Mouse (Mus musculus) retina, embryonic 14.5 days (tissue): Measurements from ENCODE around the gene Pcsk6.

Source experiments
- DNase-seq: peaks from one replicate; pipeline ENCODE4 v3.0.0-alpha.2; 2015; ENCODE audit warnings: low spot score

Gene Pcsk6

DNA sequence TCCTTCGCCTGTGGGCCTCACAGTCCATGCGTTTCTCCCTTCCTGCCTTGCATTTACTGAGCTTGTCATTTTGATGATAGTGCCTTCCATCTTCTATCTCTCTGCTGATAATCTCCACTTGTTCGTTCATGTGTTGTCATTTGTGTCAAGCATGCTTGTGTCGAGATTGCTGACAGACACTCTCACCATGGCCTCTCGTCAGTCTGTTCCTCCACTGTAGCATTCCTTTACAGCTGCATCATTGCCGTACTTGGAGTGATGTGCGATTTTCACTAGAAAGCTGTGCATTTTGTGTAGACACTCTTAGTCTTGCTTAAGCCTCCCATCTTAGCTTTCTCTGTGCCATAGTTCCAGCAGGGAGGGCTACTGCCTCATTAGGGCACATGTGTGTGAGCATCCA lies 79.5 kb downstream of the Pcsk6 start:
- DNase-seq = no peak

DNA sequence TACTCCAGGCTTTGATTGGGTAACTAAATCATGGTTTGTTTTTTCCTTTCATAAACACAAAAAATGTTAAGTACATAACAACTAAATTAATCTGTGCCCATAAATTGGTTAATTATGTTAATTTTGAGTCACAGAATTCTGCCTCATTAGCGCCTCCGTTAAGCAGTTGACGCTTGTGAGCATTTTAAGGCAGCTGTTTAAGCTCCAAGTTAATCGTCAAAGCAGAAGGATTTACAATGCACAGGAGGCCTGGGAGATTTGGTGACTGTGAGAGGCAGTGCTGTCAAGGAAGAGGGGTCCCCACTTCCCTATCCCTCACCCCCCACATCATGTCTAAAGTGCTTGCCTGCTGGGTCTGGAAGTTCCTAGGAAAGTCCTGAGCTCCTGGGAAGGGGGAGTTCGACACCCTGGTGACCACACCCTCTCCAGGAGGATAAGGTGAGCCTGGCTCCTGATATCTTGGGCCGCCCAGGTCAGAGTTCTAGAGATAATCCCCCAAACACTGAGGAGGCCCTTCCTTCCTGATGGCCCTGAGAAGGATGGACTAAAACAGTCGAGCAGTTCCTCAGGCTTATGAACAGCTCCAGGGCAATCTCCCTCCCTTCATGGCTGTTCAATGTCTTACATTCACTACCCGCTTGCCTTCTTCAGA lies 83.9 kb downstream of the Pcsk6 start:
- no peak for DNase-seq

DNA sequence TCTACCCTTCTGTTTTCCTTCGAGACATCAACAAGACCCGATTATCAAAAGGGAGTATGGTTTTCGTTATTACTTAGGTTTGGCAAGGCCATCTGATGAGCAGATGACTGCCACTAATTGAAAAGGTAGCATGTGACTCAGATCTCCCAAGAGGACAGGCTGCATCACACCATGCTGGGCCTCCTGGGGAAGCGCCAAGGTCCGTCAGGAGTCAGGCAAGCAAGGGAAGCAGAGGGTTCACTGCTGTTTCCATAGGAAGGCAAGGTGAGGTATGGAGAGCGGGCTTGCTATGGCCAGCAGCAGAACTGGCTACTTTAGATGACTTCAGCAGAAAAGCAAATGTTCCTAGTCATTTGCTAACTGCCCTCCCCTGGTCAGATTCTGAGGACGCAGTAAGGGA lies 84.9 kb downstream of the Pcsk6 start:
- no peak for DNase-seq

DNA sequence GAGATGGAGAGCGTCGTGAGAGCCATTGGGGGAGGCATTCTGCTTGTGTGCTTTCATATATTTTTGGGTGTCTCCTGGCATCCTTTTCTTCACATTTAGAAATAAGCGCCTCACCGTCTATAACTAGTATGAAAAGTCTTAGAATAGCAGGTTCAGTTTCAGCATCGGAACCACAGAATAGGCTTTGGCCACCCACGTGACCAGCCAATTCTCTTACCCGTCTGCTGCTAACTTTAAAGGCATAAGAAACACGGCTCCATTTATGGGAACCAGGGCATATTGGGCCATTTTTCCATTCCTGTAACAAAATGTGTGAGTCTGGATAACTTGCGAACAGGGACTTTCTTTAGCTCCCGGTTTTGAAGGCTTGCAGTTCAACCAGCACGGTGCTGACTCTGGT lies 87.4 kb downstream of the Pcsk6 start:
- DNase-seq = no peak

DNA sequence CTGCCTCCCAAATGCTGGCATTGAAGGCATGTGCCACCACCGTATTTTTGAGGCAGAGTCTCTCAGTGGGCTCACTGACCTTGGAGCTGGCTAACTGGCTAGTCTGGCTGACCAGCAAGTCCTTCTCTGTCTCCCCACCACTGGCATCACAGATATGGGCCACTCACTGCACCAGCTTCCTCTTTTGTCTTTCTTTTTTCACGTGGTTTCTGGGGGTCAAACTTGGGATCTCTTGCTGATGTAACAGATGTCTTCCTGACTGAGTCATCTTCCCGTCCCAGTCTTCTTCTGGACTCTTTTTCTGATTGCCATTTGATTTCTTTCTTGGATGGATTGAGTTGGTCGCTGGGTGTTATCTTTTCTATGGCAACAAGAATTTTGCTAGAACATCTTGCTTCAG lies 93.0 kb downstream of the Pcsk6 start:
- DNase-seq = no peak

DNA sequence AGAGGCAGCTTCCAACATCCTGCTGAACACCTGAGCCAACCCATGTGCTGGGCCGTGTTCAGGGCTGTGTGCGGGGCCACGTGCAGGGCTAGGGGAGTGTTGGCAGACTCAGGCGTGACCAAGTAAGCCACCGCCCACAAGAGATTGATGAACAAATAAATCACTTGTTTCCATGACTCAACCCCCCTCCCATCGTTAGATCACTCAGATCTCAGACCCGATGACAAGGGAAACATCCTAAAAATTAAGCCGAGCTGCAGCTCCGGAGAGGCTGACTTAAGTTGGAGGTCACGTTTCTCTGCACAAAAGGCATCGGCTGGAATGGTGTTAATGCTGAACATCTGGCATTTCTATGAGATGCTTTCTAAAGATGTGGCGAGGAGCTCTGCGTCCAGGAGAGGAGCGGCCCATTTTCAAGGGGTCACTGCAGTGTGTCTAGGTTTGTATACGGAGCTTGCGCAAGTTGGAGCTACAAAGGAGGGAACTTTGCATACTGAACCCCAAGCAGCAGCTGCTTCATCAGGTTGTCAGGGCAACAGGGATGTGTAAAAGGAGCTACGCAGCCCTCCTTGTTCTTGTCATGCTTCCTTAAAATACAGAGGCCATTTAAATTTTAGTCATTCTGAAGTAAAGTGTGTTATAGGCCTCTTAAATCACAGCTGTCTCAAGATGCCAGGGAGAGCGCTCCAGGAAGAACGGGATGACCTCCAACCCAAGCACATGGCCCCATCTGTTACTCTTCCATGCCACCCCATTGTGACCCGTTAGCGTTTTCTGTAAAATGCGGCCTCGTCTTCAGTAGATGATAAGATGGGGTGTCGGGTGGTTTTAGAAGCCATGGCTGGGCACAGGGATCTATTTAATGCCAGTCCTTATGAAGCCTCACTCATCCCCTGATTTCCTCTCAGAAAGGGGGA lies 94.0 kb downstream of the Pcsk6 start:
- DNase-seq = no peak

DNA sequence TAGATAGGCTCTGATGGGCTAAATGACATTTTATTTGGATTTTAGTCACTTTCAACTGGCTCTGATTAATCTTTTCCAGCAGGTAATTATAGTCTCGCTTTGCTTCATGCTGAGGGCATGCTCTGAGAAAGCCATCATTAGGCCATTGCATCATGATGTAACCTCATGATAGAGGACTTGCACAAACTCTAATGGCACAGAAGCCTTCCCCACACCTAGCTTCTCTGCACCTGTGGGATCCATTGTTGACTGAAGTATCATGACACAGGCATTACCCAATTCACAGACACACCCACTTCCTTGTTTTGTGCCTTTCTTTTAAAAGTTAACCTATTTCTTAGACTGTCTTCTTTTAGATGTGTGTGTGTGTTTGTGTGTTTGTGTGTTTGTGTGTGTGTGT lies 95.7 kb downstream of the Pcsk6 start:
- no peak for DNase-seq

DNA sequence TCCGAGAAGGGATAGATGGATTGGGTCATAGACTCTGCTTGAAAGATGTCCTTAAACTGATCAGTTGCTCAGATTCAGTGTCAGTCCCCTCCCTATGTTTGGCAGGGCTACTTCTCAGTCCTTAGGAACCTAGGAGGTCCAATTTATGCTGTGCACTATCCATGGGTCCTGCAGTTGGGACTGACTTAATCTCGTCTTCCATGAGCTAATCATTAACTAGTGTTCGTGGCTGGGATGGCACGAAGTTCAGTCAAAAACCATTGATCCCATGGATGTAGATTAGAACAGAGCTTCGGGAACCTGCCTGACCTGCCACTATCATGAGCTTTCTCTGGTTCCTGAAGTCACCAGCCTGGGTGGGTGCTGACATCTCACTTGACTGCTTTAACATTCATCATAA lies 96.6 kb downstream of the Pcsk6 start:
- no peak for DNase-seq

DNA sequence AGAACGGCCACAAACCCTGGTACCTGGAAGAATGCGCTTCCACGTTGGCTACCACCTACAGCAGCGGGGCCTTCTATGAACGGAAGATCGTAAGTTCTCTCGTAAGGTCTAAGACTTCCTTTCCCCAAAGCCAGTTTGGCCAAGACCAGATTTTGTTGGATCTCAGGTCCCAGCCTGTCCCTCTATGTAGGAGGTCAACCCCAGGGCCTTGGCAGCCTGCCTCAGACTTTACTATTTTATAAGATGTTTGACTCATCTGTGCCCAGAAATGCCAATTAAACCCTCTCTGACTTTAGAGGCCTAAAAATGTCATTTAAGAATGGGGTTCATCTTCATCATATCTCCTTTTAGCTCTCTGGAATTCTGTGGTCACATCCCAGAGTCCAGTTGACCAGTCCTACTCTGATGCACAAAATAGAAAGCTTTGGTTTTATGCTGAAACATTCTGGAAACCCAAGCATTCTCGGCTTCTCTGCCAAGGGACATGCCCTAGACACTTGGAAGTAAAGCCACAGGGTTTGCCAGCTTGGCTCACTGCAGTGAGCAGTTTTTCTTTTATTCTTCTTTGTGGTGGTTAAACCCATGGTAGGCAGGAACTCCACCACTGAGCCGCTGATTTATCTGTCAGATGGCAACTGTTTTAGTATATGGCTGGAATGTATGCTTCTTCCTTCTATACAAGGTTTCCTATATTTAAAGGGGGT lies 97.8 kb downstream of the Pcsk6 start:
- DNase-seq = no peak

DNA sequence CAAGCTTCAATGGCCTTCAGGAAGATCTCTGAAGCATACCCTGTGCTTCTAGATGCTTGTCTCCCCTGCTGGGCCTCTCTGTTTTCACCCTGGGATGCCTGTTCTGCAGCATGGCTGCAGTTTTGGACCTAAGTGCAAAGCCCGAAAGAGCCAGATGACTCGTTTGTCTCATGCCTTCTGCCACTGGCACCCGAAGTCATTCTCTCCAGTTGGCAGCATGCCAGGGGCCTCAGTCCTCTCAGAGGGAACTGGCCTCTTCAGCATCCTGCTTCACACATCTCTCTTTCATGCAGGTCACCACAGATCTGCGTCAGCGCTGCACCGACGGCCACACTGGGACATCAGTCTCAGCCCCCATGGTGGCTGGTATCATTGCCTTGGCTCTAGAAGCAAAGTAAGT lies 101.1 kb downstream of the Pcsk6 start:
- DNase-seq = no peak

DNA sequence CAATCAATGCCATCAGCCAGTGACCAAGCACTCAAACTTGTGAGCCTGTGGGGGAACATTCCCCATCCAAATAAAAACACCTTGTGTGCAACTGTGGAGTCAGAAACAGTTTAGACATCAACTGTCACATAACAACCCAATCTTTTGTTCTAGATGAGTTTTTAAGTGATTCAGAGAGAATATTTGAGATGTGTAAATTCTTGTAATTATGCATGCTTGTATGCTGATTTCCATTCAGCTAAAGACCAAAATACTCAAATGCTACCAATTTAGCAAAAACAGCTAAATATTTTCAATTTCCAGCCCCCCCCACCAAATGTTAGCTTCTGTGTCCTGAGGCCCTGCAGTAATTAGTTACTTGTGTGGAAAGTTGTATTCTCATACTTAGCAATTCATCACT lies 102.9 kb downstream of the Pcsk6 start:
- DNase-seq = no peak

DNA sequence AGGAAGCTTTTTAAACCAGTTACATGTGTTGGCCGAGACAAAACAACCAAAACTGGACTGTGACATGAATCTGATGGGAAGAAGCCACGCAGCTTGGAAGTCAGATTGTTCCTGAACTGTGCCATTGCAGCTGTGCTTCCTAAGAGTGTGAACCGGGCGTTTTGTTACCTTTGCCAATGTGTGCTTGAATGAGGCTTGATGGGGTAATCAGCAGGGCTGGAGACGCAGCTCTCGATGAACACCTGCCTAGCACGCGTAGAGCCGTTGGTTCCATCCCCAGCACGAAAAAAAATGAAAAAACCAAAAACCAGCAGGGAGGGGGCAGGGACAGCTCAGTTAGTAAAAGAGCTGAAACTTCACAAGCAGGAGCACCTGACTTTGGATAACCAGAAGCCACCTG lies 109.8 kb downstream of the Pcsk6 start:
- no peak for DNase-seq

DNA sequence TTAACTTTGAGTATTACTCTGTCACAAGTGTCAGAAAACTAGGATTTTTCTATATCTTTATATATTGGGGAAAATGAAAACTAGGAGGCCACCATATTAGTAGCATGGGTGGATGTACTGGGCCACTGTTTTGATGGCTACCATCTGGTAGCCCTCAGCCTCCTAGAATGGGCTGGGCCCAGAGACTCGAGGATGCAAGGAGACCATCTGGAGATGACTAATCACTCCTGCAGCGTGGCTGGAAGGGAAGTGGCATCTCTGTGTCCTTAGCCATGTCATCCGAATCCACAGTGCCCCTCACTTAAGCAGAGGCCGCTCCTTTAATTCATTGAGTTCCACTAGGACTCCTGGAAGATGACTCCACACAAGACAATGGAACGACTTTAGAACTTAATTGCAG lies 115.8 kb downstream of the Pcsk6 start:
- no peak for DNase-seq

DNA sequence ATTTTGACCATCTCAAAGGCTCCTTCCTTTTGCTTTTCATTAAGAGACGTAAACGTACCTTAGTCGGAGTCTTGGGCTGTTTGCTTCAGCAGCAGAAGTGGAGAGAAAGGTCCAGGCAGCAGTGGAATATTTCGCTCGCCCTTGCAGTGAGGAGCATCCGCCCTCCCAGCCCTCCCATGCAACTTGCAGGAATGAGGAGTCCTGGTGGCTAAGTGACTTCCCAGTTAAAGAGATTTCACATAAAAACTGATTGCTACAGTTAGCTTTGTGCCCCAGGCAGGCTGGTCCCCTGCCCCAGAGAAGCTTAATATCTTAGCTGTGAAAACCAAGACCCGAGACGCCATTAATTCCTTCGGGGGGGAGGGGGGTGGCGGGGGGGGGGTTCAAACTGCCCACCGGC lies 116.4 kb downstream of the Pcsk6 start:
- no peak for DNase-seq

DNA sequence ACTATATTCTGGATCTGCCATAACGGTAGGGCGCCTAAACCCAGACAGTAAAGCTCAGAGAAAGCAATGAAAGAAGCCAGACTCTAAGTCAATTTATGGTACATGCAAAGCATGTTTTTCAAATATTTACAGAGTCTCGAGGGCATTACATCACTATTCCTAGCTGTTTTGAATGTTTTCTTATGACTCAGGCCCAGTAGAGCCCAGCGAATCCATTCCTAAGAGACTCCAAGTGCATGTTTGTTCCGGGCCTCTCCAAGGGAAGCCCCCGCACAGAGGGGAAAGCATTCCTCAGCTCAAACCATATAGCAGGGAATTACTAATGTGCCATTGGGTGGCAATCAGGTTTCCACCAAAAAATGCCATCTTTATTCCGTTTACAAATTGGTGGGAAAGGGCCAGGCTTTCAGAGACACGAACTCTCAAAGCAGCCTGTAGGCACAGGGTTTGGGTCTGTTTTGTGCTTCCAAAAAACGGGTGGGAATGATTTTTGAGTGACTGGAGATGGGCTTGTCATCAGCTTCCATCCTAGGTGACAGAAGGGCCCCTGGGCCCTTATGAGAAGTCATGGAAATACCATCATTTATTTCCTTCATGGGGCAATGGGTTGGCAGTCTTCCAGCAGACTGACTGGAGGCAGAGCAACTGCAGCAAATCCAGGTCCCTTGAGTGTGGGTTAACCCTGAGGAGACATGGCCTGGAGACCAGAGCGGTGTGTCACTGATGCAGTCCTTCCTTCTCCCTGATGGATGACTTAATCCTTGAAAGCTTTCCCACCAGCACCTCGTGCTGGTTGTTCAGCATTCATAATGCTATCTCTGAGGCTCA lies 117.7 kb downstream of the Pcsk6 start:
- no peak for DNase-seq

DNA sequence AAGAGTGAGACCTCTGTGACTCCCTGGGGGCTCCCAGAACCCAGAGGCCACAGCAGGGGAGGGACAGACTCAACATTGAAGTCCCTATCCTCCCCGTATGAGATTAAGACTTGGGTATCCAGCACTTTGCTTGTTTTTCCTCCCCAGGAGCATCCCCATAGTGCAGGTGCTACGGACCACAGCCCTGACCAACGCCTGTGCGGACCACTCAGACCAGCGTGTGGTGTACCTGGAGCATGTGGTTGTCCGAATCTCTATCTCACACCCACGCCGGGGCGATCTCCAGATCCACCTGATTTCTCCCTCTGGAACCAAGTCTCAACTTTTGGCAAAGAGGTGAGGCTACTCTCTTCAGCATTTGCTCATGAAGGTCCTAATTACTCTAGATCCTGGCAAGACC lies 118.5 kb downstream of the Pcsk6 start:
- DNase-seq = no peak

DNA sequence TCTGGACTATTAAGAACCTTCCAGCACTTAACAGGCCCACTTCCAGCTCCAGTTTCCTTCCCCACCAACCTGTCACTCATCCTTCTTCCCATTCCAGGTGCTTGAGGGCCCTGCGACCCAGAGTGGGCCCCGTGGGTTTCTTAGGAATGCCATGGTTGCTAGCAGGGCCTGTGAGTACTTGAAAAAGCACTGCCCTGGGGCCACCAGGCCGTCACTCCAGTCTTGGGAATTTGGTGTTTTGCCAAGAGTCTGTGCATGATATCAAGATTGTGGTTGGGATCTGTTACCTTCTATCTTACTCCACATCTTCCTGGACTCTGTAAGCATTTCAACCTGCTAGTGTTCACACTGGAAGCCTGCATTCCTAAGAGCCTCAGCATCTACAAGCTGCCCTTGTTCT lies 120.5 kb downstream of the Pcsk6 start:
- DNase-seq = no peak

DNA sequence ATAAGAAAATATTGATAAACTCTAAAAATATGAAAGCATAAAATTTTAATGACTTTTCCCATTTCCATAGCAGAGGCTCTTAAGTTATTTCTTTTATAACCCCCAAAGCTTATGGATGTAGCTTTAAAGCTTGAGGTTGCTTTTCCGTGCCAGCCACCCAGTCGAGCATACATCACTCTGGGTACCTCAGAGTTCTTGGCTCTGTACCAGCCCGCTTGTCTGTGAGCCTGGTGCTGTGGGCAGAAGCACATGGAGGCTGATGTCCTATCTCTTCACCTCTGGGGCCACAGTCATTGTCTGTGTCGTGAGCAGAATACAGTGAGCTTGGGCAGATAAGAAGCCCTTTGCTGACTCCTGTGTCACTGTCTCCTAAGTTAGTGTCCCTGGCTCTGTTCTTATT lies 126.7 kb downstream of the Pcsk6 start:
- no peak for DNase-seq

DNA sequence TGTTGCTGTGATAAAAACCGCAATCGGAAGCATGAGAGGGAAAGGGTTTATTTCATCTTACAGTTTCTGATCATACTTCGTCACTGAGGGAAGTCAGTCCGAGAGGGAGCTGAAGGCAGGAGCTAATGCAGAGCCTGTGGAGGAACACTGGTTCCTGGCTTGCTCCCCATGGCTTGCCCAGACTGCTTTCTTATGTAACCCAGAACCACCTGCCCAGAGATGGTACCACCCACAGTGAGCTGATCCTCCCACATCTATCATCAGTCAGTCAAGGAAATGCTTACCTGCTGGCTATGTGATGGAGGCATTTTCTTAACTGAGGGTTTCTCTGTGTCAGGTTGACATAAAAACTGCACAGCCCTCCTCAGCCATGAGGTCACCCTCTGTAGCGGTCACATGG lies 127.2 kb downstream of the Pcsk6 start:
- no peak for DNase-seq

DNA sequence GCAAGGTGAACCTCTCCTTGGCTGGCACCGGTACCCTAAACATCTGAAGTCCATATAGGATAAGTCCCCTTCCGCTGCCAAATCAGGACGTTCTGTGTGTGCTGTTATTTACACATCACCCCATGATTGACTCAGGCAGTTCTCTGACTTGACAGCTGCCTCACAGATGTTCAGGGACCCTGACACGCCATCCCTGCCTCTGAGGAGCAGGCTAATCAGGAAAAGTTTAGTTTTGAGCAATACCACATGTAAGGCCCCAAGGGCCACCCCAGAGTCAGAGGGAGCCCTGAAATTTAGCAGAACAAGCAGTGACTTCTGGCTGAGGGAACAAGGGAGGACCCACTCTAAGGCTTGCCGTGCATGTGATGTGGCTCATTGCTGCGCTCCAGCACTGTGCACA lies 130.8 kb downstream of the Pcsk6 start:
- no peak for DNase-seq

DNA sequence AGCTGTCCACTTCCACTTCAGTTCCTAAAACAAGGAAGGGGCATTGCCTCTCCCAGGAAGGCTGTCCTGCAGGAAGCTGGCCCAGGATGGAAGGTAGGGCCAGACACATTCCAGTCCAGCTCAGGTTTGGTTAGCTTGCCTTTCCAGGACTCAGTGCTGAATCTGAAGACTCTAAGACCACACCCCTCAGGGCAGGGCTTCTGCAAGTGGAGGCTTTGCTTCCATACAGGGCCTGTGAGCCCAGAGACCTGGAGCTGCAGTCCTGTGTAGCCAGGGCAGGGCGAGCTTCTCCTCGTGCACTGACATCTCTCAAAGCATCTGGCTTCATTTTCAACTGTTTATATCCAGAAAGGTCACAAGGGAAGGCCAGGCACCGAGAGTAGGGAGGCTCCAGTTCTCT lies 131.9 kb downstream of the Pcsk6 start:
- no peak for DNase-seq

DNA sequence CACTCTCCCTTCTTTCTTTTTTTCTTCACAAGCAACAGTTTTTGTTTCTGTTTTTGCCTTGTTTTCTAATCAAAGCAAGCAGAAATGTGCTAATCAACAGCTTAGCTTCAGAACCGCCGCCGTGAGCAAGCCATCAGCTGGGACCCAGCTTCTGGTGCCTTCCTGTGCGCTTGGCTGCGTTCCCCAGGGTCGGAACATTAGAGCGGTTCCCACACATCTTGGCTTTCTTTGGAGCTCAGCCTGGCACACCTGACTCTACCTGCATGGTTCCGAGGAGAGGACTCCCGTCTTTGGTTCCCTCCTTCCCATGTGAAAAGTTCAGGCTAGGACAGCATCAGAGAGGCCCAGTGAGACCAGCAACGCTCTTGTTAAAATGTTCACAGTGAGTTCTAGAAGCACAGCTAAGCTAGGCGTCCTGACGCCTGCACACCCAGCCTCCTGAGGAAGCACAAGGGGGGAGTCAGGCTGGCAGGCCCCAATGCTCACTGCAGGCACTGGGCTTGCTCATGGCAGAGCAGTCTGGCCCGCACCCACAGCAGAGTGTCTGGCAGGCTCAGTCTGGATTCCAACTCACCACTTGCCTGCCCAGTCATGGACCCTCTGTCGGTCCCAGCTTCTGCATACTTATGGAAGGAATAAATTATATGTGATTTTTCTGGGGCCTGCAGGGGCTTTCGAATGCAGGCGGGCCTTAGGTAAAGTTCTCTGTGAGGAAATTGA lies 139.7 kb downstream of the Pcsk6 start:
- DNase-seq = no peak
